Mouse (Mus musculus): ENCODE results near the gene Cables2. TPM values are rescaled to one million over a fixed set of nuclear protein-coding genes. Genes with fewer than 3 reads are reported as not detected.

Gene Cables2
- polyA plus RNA-seq, 1 experiment from 2014 or later = 16.8 TPM

- 77% methylated on average over 5 of the region's 5 CpGs for WGBS
- H3K4me3 ChIP-seq (ENCODE audit: low read depth, low read length) = no peak overlapping the region
- H3K9ac ChIP-seq (ENCODE audit: low read length) = no peak overlapping the region
- no peaks in the 10 kb centered on the region for H3K36me3 ChIP-seq (ENCODE audit: control insufficient read depth, insufficient read depth, low read length)
- DNase-seq (ENCODE audit: low spot score) (no peak), ATAC-seq (replicated peaks; ENCODE audit: low FRiP score) (no peak)
- no peaks in the 10 kb centered on the region for H3K27me3 ChIP-seq (ENCODE audit: control insufficient read depth, insufficient read depth, low read length)
- no peaks in the 10 kb centered on the region for H3K4me1 ChIP-seq (replicated peaks; ENCODE audit: control insufficient read depth, insufficient read depth, low read length)
- H3K4me2 ChIP-seq (ENCODE audit: low read depth, low read length, severe bottlenecking) = no peak overlapping the region
- H3K9me3 ChIP-seq (ENCODE audit: control insufficient read depth, low read length) = no peaks in the 10 kb centered on the region
- H3K27ac ChIP-seq (ENCODE audit: low read depth, low read length) = no peak overlapping the region
Measured at GRCm38 (mm10) chr2:180291566-180291965, 18.3 kb upstream of the Cables2 start.

GRCm38 (mm10) chr2:180290503-180290902 lies 17.2 kb upstream of the Cables2 start:
- DNase-seq (ENCODE audit: low spot score) = no peak
- Histone ChIP-seq H3K4me3 (ENCODE audit: low read depth, low read length) (no peak overlapping the region), H3K9ac (ENCODE audit: low read length) (no peak overlapping the region), H3K27ac (ENCODE audit: low read depth, low read length) (no peak overlapping the region), H3K27me3 (ENCODE audit: control insufficient read depth, insufficient read depth, low read length) (no peaks in the 10 kb centered on the region), H3K9me3 (ENCODE audit: control insufficient read depth, low read length) (no peaks in the 10 kb centered on the region), H3K36me3 (ENCODE audit: control insufficient read depth, insufficient read depth, low read length) (no peaks in the 10 kb centered on the region), H3K4me2 (ENCODE audit: low read depth, low read length, severe bottlenecking) (no peak overlapping the region), H3K4me1 (replicated peaks; ENCODE audit: control insufficient read depth, insufficient read depth, low read length) (no peaks in the 10 kb centered on the region)
- ATAC-seq (replicated peaks; ENCODE audit: low FRiP score) = no peak
- 70% methylated on average over 6 of the region's 6 CpGs for WGBS

- H3K4me2 ChIP-seq (ENCODE audit: low read depth, low read length, severe bottlenecking) = no peak within 1 kb of the TSS
- H3K4me1 ChIP-seq (replicated peaks; ENCODE audit: control insufficient read depth, insufficient read depth, low read length) = no peaks in the 10 kb centered on the region
- H3K9ac ChIP-seq (ENCODE audit: low read length) = no peak within 1 kb of the TSS
- H3K4me3 ChIP-seq (ENCODE audit: low read depth, low read length) = no peak within 1 kb of the TSS
- H3K27ac ChIP-seq (ENCODE audit: low read depth, low read length) = no peak within 1 kb of the TSS
- ATAC-seq (replicated peaks; ENCODE audit: low FRiP score) = no peak
- no peaks in the 10 kb centered on the region for H3K9me3 ChIP-seq (ENCODE audit: control insufficient read depth, low read length)
- no peaks in the 10 kb centered on the region for H3K27me3 ChIP-seq (ENCODE audit: control insufficient read depth, insufficient read depth, low read length)
- H3K36me3 ChIP-seq (ENCODE audit: control insufficient read depth, insufficient read depth, low read length) = no peaks in the 10 kb centered on the region
- WGBS = 38% methylated on average over 16 of the region's 16 CpGs
- DNase-seq (ENCODE audit: low spot score) = no peak
Measured at GRCm38 (mm10) chr2:180289440-180290108, 16.3 kb upstream of the Cables2 start, which contains the start of gene Rbbp8nl. Rbbp8nl (minus strand) TSS chr2:180289879.

- no peak overlapping the region for H3K9ac ChIP-seq (ENCODE audit: low read length)
- H3K9me3 ChIP-seq (ENCODE audit: control insufficient read depth, low read length) = no peaks in the 10 kb centered on the region
- H3K36me3 ChIP-seq (ENCODE audit: control insufficient read depth, insufficient read depth, low read length) = no peaks in the 10 kb centered on the region
- H3K4me1 ChIP-seq (replicated peaks; ENCODE audit: control insufficient read depth, insufficient read depth, low read length) = no peaks in the 10 kb centered on the region
- no peak for DNase-seq (ENCODE audit: low spot score)
- no peak overlapping the region for H3K27ac ChIP-seq (ENCODE audit: low read depth, low read length)
- ATAC-seq (replicated peaks; ENCODE audit: low FRiP score) = no peak
- no peaks in the 10 kb centered on the region for H3K27me3 ChIP-seq (ENCODE audit: control insufficient read depth, insufficient read depth, low read length)
- 64% methylated on average over 11 of the region's 11 CpGs for WGBS
- no peak overlapping the region for H3K4me3 ChIP-seq (ENCODE audit: low read depth, low read length)
- H3K4me2 ChIP-seq (ENCODE audit: low read depth, low read length, severe bottlenecking) = no peak overlapping the region
Measured at GRCm38 (mm10) chr2:180288966-180289365, 15.7 kb upstream of the Cables2 start.

- 83% methylated on average over 8 of the region's 8 CpGs for WGBS
- Histone ChIP-seq H3K4me2 (ENCODE audit: low read depth, low read length, severe bottlenecking) (no peak overlapping the region), H3K36me3 (ENCODE audit: control insufficient read depth, insufficient read depth, low read length) (no peaks in the 10 kb centered on the region), H3K4me1 (replicated peaks; ENCODE audit: control insufficient read depth, insufficient read depth, low read length) (no peaks in the 10 kb centered on the region), H3K9me3 (ENCODE audit: control insufficient read depth, low read length) (no peaks in the 10 kb centered on the region), H3K9ac (ENCODE audit: low read length) (no peak overlapping the region), H3K4me3 (ENCODE audit: low read depth, low read length) (no peak overlapping the region), H3K27me3 (ENCODE audit: control insufficient read depth, insufficient read depth, low read length) (peaks cover 1% of the 10 kb centered on the region; the same call in 1 of the 2 replicates), H3K27ac (ENCODE audit: low read depth, low read length) (no peak overlapping the region)
- DNase-seq (ENCODE audit: low spot score) = no peak
- ATAC-seq (replicated peaks; ENCODE audit: low FRiP score) = no peak
Measured at GRCm38 (mm10) chr2:180279321-180279720, 6.0 kb upstream of the Cables2 start.

- Histone ChIP-seq H3K9me3 (ENCODE audit: control insufficient read depth, low read length) (no peaks in the 10 kb centered on the region), H3K4me2 (ENCODE audit: low read depth, low read length, severe bottlenecking) (no peak overlapping the region), H3K27me3 (ENCODE audit: control insufficient read depth, insufficient read depth, low read length) (peaks cover 2% of the 10 kb centered on the region; the same call in 1 of the 2 replicates), H3K4me3 (ENCODE audit: low read depth, low read length) (no peak overlapping the region), H3K4me1 (replicated peaks; ENCODE audit: control insufficient read depth, insufficient read depth, low read length) (no peaks in the 10 kb centered on the region), H3K9ac (ENCODE audit: low read length) (no peak overlapping the region), H3K36me3 (ENCODE audit: control insufficient read depth, insufficient read depth, low read length) (no peaks in the 10 kb centered on the region), H3K27ac (ENCODE audit: low read depth, low read length) (no peak overlapping the region)
- WGBS = 69% methylated on average over 8 of the region's 8 CpGs
- ATAC-seq (replicated peaks; ENCODE audit: low FRiP score) (no peak), DNase-seq (ENCODE audit: low spot score) (no peak)
Measured at GRCm38 (mm10) chr2:180277773-180278320, 4.6 kb upstream of the Cables2 start.

- Histone ChIP-seq H3K4me2 (ENCODE audit: low read depth, low read length, severe bottlenecking) (no peak overlapping the region), H3K27ac (ENCODE audit: low read depth, low read length) (no peak overlapping the region), H3K36me3 (ENCODE audit: control insufficient read depth, insufficient read depth, low read length) (no peaks in the 10 kb centered on the region), H3K9me3 (ENCODE audit: control insufficient read depth, low read length) (no peaks in the 10 kb centered on the region), H3K27me3 (ENCODE audit: control insufficient read depth, insufficient read depth, low read length) (peaks cover 2% of the 10 kb centered on the region; the same call in 1 of the 2 replicates), H3K9ac (ENCODE audit: low read length) (no peak overlapping the region), H3K4me3 (ENCODE audit: low read depth, low read length) (no peak overlapping the region), H3K4me1 (replicated peaks; ENCODE audit: control insufficient read depth, insufficient read depth, low read length) (peaks cover 5% of the 10 kb centered on the region)
- 76% methylated on average over 8 of the region's 8 CpGs for WGBS
- DNase-seq (ENCODE audit: low spot score) (no peak), ATAC-seq (replicated peaks; ENCODE audit: low FRiP score) (no peak)
Measured at GRCm38 (mm10) chr2:180276851-180277259, 3.6 kb upstream of the Cables2 start.

GRCm38 (mm10) chr2:180276385-180276784 lies 3.1 kb upstream of the Cables2 start:
- Histone ChIP-seq H3K4me1 (replicated peaks; ENCODE audit: control insufficient read depth, insufficient read depth, low read length) (peaks cover 7% of the 10 kb centered on the region), H3K9me3 (ENCODE audit: control insufficient read depth, low read length) (no peaks in the 10 kb centered on the region), H3K9ac (ENCODE audit: low read length) (no peak overlapping the region), H3K36me3 (ENCODE audit: control insufficient read depth, insufficient read depth, low read length) (no peaks in the 10 kb centered on the region), H3K27ac (ENCODE audit: low read depth, low read length) (no peak overlapping the region), H3K4me3 (ENCODE audit: low read depth, low read length) (no peak overlapping the region), H3K27me3 (ENCODE audit: control insufficient read depth, insufficient read depth, low read length) (peaks cover 2% of the 10 kb centered on the region; the same call in 1 of the 2 replicates), H3K4me2 (ENCODE audit: low read depth, low read length, severe bottlenecking) (no peak overlapping the region)
- 63% methylated on average over 4 of the region's 4 CpGs for WGBS
- ATAC-seq (replicated peaks; ENCODE audit: low FRiP score) (no peak), DNase-seq (ENCODE audit: low spot score) (no peak)

- DNase-seq (ENCODE audit: low spot score) = peak; percentile 91
Measured at GRCm38 (mm10) chr2:180275836-180276235, 2.5 kb upstream of the Cables2 start.

More at GRCm38 (mm10) chr2:180275836-180276235, 2.5 kb upstream of the Cables2 start:
- H3K9ac ChIP-seq (ENCODE audit: low read length) = no peak overlapping the region
- peaks cover 2% of the 10 kb centered on the region; the same call in 1 of the 2 replicates for H3K27me3 ChIP-seq (ENCODE audit: control insufficient read depth, insufficient read depth, low read length)
- H3K4me3 ChIP-seq (ENCODE audit: low read depth, low read length) = no peak overlapping the region
- H3K4me2 ChIP-seq (ENCODE audit: low read depth, low read length, severe bottlenecking) = no peak overlapping the region
- no peaks in the 10 kb centered on the region for H3K9me3 ChIP-seq (ENCODE audit: control insufficient read depth, low read length)
- H3K27ac ChIP-seq (ENCODE audit: low read depth, low read length) = no peak overlapping the region
- peaks cover 7% of the 10 kb centered on the region for H3K4me1 ChIP-seq (replicated peaks; ENCODE audit: control insufficient read depth, insufficient read depth, low read length)
- peak; percentile 32; the same call in 1 of the 2 replicates for ATAC-seq (replicated peaks; ENCODE audit: low FRiP score)
- WGBS = 1% methylated on average over 8 of the region's 8 CpGs
- H3K36me3 ChIP-seq (ENCODE audit: control insufficient read depth, insufficient read depth, low read length) = no peaks in the 10 kb centered on the region
